ENCODE assay signal across 8 mouse cellular contexts in genomic region chr5:139694989-139695571, GRCm38 (mm10). TPM values are rescaled to one million over a fixed set of nuclear protein-coding genes. Genes with fewer than 3 reads are reported as not detected.
DNase-seq lines count a peak whose midpoint lies in the region; ATAC-seq lines count a peak whose summit lies in the region.

No protein-coding gene starts in this region.

- no peaks in the 10 kb centered on the region for H3K9me3 ChIP-seq in embryonic facial prominence, embryonic 13.5 days
- no peaks in the 10 kb centered on the region; the same call in 1 of the 2 replicates for H3K9me3 ChIP-seq in stomach, embryonic 16.5 days (replicated peaks; ENCODE audit: control insufficient read depth, low read length)

- peak; percentile 56 for DNase-seq in urinary bladder, postnatal 14 days (ENCODE audit: low spot score)
- no peak for DNase-seq in urinary bladder, adult 18-20 months (ENCODE audit: low spot score in 2 of 2)
- DNase-seq in kidney, postnatal 14 days: peak; percentile 93
- no peak for DNase-seq in gastrocnemius, postnatal 4 days (ENCODE audit: low spot score in 2 of 2)
- DNase-seq in right cerebral cortex, postnatal 14 days: no peak
- DNase-seq in natural killer cell, adult 2 months (ENCODE audit: low spot score in 2 of 2): no peak

- no peak for ATAC-seq in embryonic facial prominence, embryonic 13.5 days (ENCODE audit: insufficient number of reproducible peaks, insufficient read depth, low FRiP score, low TSS enrichment, low read depth)
- peak; percentile 74; the same call in 1 of the 2 replicates for ATAC-seq in stomach, embryonic 16.5 days (ENCODE audit: insufficient read depth, low FRiP score)

- H3K9ac ChIP-seq in embryonic facial prominence, embryonic 13.5 days: 0 out of 2 replicates have a peak overlapping the region, but pooled peaks have one; percentile 27
- H3K9ac ChIP-seq in stomach, embryonic 16.5 days (ENCODE audit: low read length): no peak overlapping the region

- H3K27ac ChIP-seq in embryonic facial prominence, embryonic 13.5 days: no peak overlapping the region
- no peak overlapping the region for H3K27ac ChIP-seq in stomach, embryonic 16.5 days (ENCODE audit: low read length)

- H3K4me1 ChIP-seq in embryonic facial prominence, embryonic 13.5 days: peaks cover 8% of the 10 kb centered on the region
- no peaks in the 10 kb centered on the region for H3K4me1 ChIP-seq in stomach, embryonic 16.5 days (ENCODE audit: control insufficient read depth, insufficient read depth, low read length)

- H3K36me3 ChIP-seq in embryonic facial prominence, embryonic 13.5 days: no peaks in the 10 kb centered on the region
- no peaks in the 10 kb centered on the region for H3K36me3 ChIP-seq in stomach, embryonic 16.5 days (ENCODE audit: control insufficient read depth, insufficient read depth, low read length)

- peak overlapping the region; percentile 46 for H3K4me2 ChIP-seq in embryonic facial prominence, embryonic 13.5 days
- peak overlapping the region; percentile 33 for H3K4me2 ChIP-seq in stomach, embryonic 16.5 days (ENCODE audit: low read depth, low read length)

- H3K27me3 ChIP-seq in embryonic facial prominence, embryonic 13.5 days: 0 out of 2 replicates have a peak, but pooled peaks cover 3% of the 10 kb centered on the region
- no peaks in the 10 kb centered on the region for H3K27me3 ChIP-seq in stomach, embryonic 16.5 days (ENCODE audit: control insufficient read depth, insufficient read depth, low read length)

- peak overlapping the region; percentile 18; the same call in 1 of the 2 replicates for H3K4me3 ChIP-seq in embryonic facial prominence, embryonic 13.5 days
- H3K4me3 ChIP-seq in stomach, embryonic 16.5 days (replicated peaks; ENCODE audit: low read length): no peak overlapping the region

- 19% methylated on average over 7 of the region's 7 CpGs for WGBS in embryonic facial prominence, embryonic 13.5 days
- 29% methylated on average over 7 of the region's 7 CpGs for WGBS in stomach, embryonic 16.5 days

RNA-seq across cellular contexts. Expression of gene Micall2, which starts 41.1 kb away (rescaled TPM):
- 7.3 and 8.9 TPM in 2 replicates for polyA plus RNA-seq in embryonic facial prominence, embryonic 13.5 days (2015; fragmentation: Nextera tagmentation; extraction: Ambion mirVana)
- 9.3 and 9.5 TPM in 2 replicates for polyA plus RNA-seq in stomach, embryonic 16.5 days (2015; fragmentation: Nextera tagmentation; extraction: Ambion mirVana)
- 1 to 10 TPM; 5.5 to 6.1 TPM for total RNA-seq in gastrocnemius, postnatal 4 days (2021)

Comparison
In these comparisons a context has a peak if more than half of its experiments do, and no peak if none do; other contexts are left out.
1. DNase-seq: peak in urinary bladder, postnatal 14 days (single experiment) and kidney, postnatal 14 days (single experiment); none in urinary bladder, adult 18-20 months (0 of 2), gastrocnemius, postnatal 4 days (0 of 2), right cerebral cortex, postnatal 14 days (single experiment) and natural killer cell, adult 2 months (0 of 2).